Mouse (Mus musculus) kidney, adult 2 months (tissue): ENCODE measurements around the gene Slc24a3.

Experiments
- CTCF ChIP-seq: fragments of 200-500 bp; conservative IDR thresholded peaks from 2 replicates; pipeline ENCODE4 v1.5.1; 2011; ENCODE audit warnings: low read depth, mild to moderate bottlenecking, control low read depth, low read length, moderate library complexity, mixed read lengths; ENCODE audit not compliant: insufficient read depth, insufficient read length
- POLR2A ChIP-seq: fragments of 200-500 bp; IDR thresholded peaks from one replicate; pipeline ENCODE4 v1.6.1; 2011; ENCODE audit warnings: low read depth, low read length, control low read depth

- no peak for TF ChIP-seq CTCF
- TF ChIP-seq POLR2A: no peak
Observed at GRCm38 (mm10) chr2:145342956-145343355, 175.4 kb downstream of the Slc24a3 start.
